Comparison of ENCODE assay signal across 8 mouse cellular contexts in genomic region chr4:139380207-139380748, GRCm38 (mm10). TPM values are rescaled to one million over a fixed set of nuclear protein-coding genes. Genes with fewer than 3 reads are reported as not detected.
A peak's percentile ranks its signal among the peaks of the same experiment; 100 is the strongest.
DNase-seq lines count a peak whose midpoint lies in the region; ATAC-seq and TF ChIP-seq lines count a peak whose summit lies in the region.

No protein-coding gene starts in this region.

- H3K27ac ChIP-seq in bone marrow macrophage, adult 2 months (ENCODE audit: insufficient read depth, low read depth, low read length): peak overlapping the region; percentile 68
- H3K27ac ChIP-seq in embryonic fibroblast, embryonic 13.5 days (ENCODE audit: insufficient read depth, low read length): peak overlapping the region; percentile 93
- peak overlapping the region; percentile 70; the same call in 1 of the 2 replicates for H3K27ac ChIP-seq in kidney, embryonic 14.5 days (ENCODE audit: low read depth, low read length)
- H3K27ac ChIP-seq in limb, embryonic 15.5 days: peak overlapping the region; percentile 93

- H3K27me3 ChIP-seq in kidney, embryonic 14.5 days (ENCODE audit: control insufficient read depth, insufficient read depth, low read length): no peaks in the 10 kb centered on the region
- H3K27me3 ChIP-seq in limb, embryonic 15.5 days: no peaks in the 10 kb centered on the region

- WGBS in kidney, embryonic 14.5 days: under 1% methylated on average over 51 of the region's 54 CpGs
- WGBS in limb, embryonic 15.5 days: under 1% methylated on average over 53 of the region's 54 CpGs

- peak overlapping the region; percentile 76 for H3K4me3 ChIP-seq in bone marrow macrophage, adult 2 months (ENCODE audit: insufficient read depth, low read length)
- peak overlapping the region; percentile 98 for H3K4me3 ChIP-seq in embryonic fibroblast, embryonic 13.5 days (ENCODE audit: insufficient read depth, low read length)
- peak overlapping the region; percentile 93 for H3K4me3 ChIP-seq in kidney, embryonic 14.5 days (ENCODE audit: low read length)
- peak overlapping the region; percentile 88 for H3K4me3 ChIP-seq in limb, embryonic 15.5 days

- TF ChIP-seq CTCF in bone marrow macrophage, adult 2 months (IDR thresholded peaks at IDR 0.05; ENCODE audit: low read depth, low read length): no peak
- no peak for TF ChIP-seq CTCF in embryonic fibroblast, embryonic 13.5 days (IDR thresholded peaks at IDR 0.05; ENCODE audit: borderline replicate concordance, insufficient read depth, low read length)

- peaks cover 21% of the 10 kb centered on the region for H3K36me3 ChIP-seq in kidney, embryonic 14.5 days (ENCODE audit: control insufficient read depth, insufficient read depth, low read length)
- peaks cover 29% of the 10 kb centered on the region for H3K36me3 ChIP-seq in limb, embryonic 15.5 days

- peak; percentile 100 for DNase-seq in A20 (ENCODE audit: low read depth, low spot score)
- DNase-seq in heart, adult 9 months (ENCODE audit: low spot score in 2 of 2): peak; percentile 100
- peak; percentile 99 to 100 for DNase-seq in monocyte, adult 2 months (ENCODE audit: low read depth in 1 of 2, low spot score in 2 of 2)
- DNase-seq in spleen, postnatal 36 days (ENCODE audit: low spot score in 2 of 2): peak; percentile 100

- peak overlapping the region; percentile 61 for H3K4me2 ChIP-seq in kidney, embryonic 14.5 days (replicated peaks; ENCODE audit: low read depth, low read length)
- peak overlapping the region; percentile 87 for H3K4me2 ChIP-seq in limb, embryonic 15.5 days

- H3K9me3 ChIP-seq in kidney, embryonic 14.5 days (ENCODE audit: control insufficient read depth, low read length): no peaks in the 10 kb centered on the region
- no peaks in the 10 kb centered on the region for H3K9me3 ChIP-seq in limb, embryonic 15.5 days

- peak; percentile 99 for ATAC-seq in kidney, embryonic 14.5 days (ENCODE audit: low FRiP score, low TSS enrichment)
- peak; percentile 96 for ATAC-seq in limb, embryonic 15.5 days (ENCODE audit: insufficient number of reproducible peaks, low FRiP score, low TSS enrichment, low read depth)

- H3K9ac ChIP-seq in kidney, embryonic 14.5 days (ENCODE audit: low read depth, low read length): peak overlapping the region; percentile 86
- H3K9ac ChIP-seq in limb, embryonic 15.5 days: peak overlapping the region; percentile 87

- no peak for TF ChIP-seq POLR2A in bone marrow macrophage, adult 2 months (IDR thresholded peaks at IDR 0.05; ENCODE audit: borderline replicate concordance, low read depth, low read length)
- TF ChIP-seq POLR2A in embryonic fibroblast, embryonic 13.5 days (IDR thresholded peaks at IDR 0.05; ENCODE audit: low read depth, low read length): peak; percentile 77

- peaks cover 15% of the 10 kb centered on the region for H3K4me1 ChIP-seq in bone marrow macrophage, adult 2 months (ENCODE audit: control insufficient read depth, insufficient read depth, low read length)
- H3K4me1 ChIP-seq in embryonic fibroblast, embryonic 13.5 days (ENCODE audit: control insufficient read depth, insufficient read depth, low read length): peaks cover 8% of the 10 kb centered on the region
- H3K4me1 ChIP-seq in kidney, embryonic 14.5 days (ENCODE audit: control insufficient read depth, insufficient read depth, low read length): peaks cover 14% of the 10 kb centered on the region
- H3K4me1 ChIP-seq in limb, embryonic 15.5 days: peaks cover 18% of the 10 kb centered on the region; the same call in 1 of the 2 replicates

RNA-seq across cellular contexts. Expression of gene Ubr4, which starts 27.9 kb away (rescaled TPM):
- polyA plus RNA-seq in bone marrow macrophage, adult 2 months (2012; ENCODE audit: insufficient read depth, insufficient read length, missing spikeins): 60.1 and 84.1 TPM in 2 replicates
- 107 TPM in 2 replicates for polyA plus RNA-seq in embryonic fibroblast, embryonic 13.5 days (2011; ENCODE audit: insufficient read length, low read depth, missing spikeins)
- polyA plus RNA-seq in kidney, embryonic 14.5 days (2014; fragmentation: Nextera tagmentation; extraction: Ambion mirVana): 69.0 and 88.6 TPM in 2 replicates
- polyA plus RNA-seq in limb, embryonic 15.5 days (2015; fragmentation: Nextera tagmentation; extraction: Ambion mirVana): 64.7 and 67.5 TPM in 2 replicates

RNA-seq across cellular contexts. Expression of gene Emc1, which starts 27.9 kb away (rescaled TPM):
- 28.6 and 29.8 TPM in 2 replicates for polyA plus RNA-seq in bone marrow macrophage, adult 2 months (2012; ENCODE audit: insufficient read depth, insufficient read length, missing spikeins)
- 35.4 and 38.5 TPM in 2 replicates for polyA plus RNA-seq in embryonic fibroblast, embryonic 13.5 days (2011; ENCODE audit: insufficient read length, low read depth, missing spikeins)
- polyA plus RNA-seq in kidney, embryonic 14.5 days (2014; fragmentation: Nextera tagmentation; extraction: Ambion mirVana): 13.1 and 25.8 TPM in 2 replicates
- polyA plus RNA-seq in limb, embryonic 15.5 days (2015; fragmentation: Nextera tagmentation; extraction: Ambion mirVana): 24.5 and 24.9 TPM in 2 replicates

RNA-seq across cellular contexts. Expression of gene Mrto4, which starts 27.9 kb away (rescaled TPM):
- 18.8 and 22.5 TPM in 2 replicates for polyA plus RNA-seq in bone marrow macrophage, adult 2 months (2012; ENCODE audit: insufficient read depth, insufficient read length, missing spikeins)
- polyA plus RNA-seq in embryonic fibroblast, embryonic 13.5 days (2011; ENCODE audit: insufficient read length, low read depth, missing spikeins): 50.6 and 69.7 TPM in 2 replicates
- polyA plus RNA-seq in kidney, embryonic 14.5 days (2014; fragmentation: Nextera tagmentation; extraction: Ambion mirVana): 134 and 143 TPM in 2 replicates
- 93.3 and 98.9 TPM in 2 replicates for polyA plus RNA-seq in limb, embryonic 15.5 days (2015; fragmentation: Nextera tagmentation; extraction: Ambion mirVana)

Comparison
In these comparisons a context has a peak if more than half of its experiments do, and no peak if none do; other contexts are left out.
1. Peak in every context shown above with its lines: DNase-seq, ATAC-seq, H3K4me3 ChIP-seq and H3K27ac ChIP-seq.